Mouse (Mus musculus) bone marrow, adult 2 months (tissue): ENCODE data around the gene Eif3i. TPM values are rescaled to one million over a fixed set of nuclear protein-coding genes. Genes with fewer than 3 reads are reported as not detected.

ENCODE experiments used
- H3K27ac ChIP-seq: fragments of 200-500 bp; 2 replicates; pipeline ENCODE4 v1.5.1; 2012; ENCODE audit warnings: low read depth, mild to moderate bottlenecking, control low read depth, inconsistent platforms, low read length; ENCODE audit not compliant: control insufficient read depth, poor library complexity, insufficient read depth
- H3K4me1 ChIP-seq: fragments of 200-500 bp; 2 replicates; pipeline ENCODE4 v1.6.1; 2011; ENCODE audit warnings: low read length; ENCODE audit not compliant: control insufficient read depth, insufficient read depth
- H3K4me3 ChIP-seq: fragments of 200-500 bp; replicated peaks from 2 replicates; pipeline ENCODE3; 2011; ENCODE audit warnings: mild to moderate bottlenecking, low read depth, low read length, control low read depth; ENCODE audit not compliant: control insufficient read depth
- CTCF ChIP-seq: fragments of 200-500 bp; IDR thresholded peaks from 2 replicates; pipeline ENCODE4 v1.5.1; 2011; ENCODE audit warnings: low read length, control low read depth; ENCODE audit not compliant: control insufficient read depth, insufficient read depth
- POLR2A ChIP-seq: fragments of 200-500 bp; IDR thresholded peaks from 2 replicates; pipeline ENCODE4 v1.6.1; 2011; ENCODE audit warnings: low read depth, mild to moderate bottlenecking, control low read depth, low read length, borderline replicate concordance; ENCODE audit not compliant: control insufficient read depth
- whole genome bisulfite sequencing: fragments of 180-500 bp; shearing (Covaris S2); methylation state at CpG from one replicate; pipeline ENCODE4 v1.1.7; 2018; 5-methylcytosine and 5-hydroxymethylcytosine counted together
- polyA plus RNA-seq: library from polyadenylated mRNA; stranded (reverse); fragments of >200 nt; gene quantifications from 2 replicates; pipeline ENCODE4 v1.2.4, GENCODE M21; 2011; ENCODE audit warnings: low replicate concordance; ENCODE audit not compliant: missing spikeins, insufficient read depth, insufficient read length

Eif3i gene
- polyA plus RNA-seq, 1 experiment = 123 TPM

DNA sequence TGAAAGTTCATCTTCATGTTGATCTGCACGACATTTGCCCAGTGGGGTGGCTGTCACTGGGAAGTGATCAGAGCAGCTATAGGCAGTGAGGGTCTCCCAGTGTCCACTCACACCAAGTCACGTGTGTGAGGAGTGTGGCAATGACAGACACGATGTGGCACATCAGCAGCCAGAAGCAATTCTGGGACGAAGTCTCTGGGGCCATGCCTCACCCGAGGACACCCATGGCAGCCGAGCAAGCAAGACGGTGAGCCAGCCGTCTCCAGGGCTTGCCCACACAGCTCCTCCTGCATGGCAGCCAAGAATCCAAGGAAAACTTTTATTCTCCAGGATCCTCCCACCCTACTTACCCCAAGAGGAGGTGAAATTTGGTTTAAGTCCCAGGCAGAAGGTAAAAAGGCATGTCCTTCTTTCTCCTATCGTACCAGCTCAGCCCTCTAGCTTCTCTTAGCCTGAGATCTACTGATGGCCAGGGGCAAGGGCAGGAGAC lies 15.4 kb upstream of the Eif3i start:
- no peak overlapping the region for H3K4me3 ChIP-seq
- no peak overlapping the region for H3K27ac ChIP-seq
- H3K4me1 ChIP-seq = peaks cover 1% of the 10 kb centered on the region; the same call in 1 of the 2 replicates
- TF ChIP-seq CTCF (no peak), POLR2A (no peak)
- 88% methylated on average over 9 of the region's 9 CpGs for WGBS

DNA sequence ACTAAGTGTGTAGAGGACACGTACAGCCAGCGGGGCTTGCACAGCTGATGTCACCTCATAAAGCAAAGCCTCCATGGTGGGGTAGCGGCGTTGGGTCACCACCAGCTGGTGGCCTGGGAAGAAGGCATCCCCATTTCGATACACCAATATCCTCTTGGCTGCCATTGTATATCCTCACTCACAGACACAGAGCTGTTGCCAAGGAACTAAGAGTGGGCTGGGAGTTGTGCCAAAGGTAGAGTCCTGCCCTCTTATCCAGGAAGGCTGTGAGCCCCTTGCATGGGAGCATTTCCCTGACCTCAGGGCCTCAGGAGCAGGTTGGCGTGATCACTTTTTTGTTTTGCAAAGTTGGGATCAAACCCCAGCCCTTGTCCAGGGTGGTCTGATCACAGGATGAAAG lies 13.6 kb upstream of the Eif3i start, which contains the start of gene Dcdc2b:
TSS of gene Dcdc2b (minus strand) at position 165 of the 400 bp plus-strand sequence.
- Histone ChIP-seq H3K4me1 (no peaks in the 10 kb centered on the region), H3K4me3 (no peak within 1 kb of the TSS), H3K27ac (no peak within 1 kb of the TSS)
- TF ChIP-seq CTCF (no peak), POLR2A (no peak)
- 85% methylated on average over 6 of the region's 6 CpGs for WGBS

DNA sequence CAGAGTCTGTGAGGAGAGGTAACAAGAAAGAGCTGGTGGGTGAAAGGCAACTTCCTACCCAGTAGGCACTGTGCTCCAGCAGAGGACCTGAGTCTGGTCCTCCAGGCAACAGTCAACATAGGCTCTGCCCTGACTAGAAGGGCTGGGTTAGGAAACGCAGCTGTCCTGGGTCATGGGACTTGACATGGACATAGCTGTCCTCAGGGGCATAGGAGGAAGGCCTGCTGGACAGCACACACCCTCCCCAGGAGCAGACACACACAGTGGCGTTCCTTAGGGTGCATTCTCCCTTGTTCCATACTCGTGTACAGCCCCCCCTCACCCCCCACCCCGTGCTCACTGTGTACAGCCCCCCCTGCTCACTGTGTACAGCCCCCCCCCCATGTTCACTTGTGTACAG lies 10.0 kb upstream of the Eif3i start:
- no peak overlapping the region for H3K27ac ChIP-seq
- TF ChIP-seq CTCF = no peak
- TF ChIP-seq POLR2A = no peak
- H3K4me1 ChIP-seq = no peaks in the 10 kb centered on the region
- H3K4me3 ChIP-seq = no peak overlapping the region
- 72% methylated on average over 4 of the region's 4 CpGs for WGBS

DNA sequence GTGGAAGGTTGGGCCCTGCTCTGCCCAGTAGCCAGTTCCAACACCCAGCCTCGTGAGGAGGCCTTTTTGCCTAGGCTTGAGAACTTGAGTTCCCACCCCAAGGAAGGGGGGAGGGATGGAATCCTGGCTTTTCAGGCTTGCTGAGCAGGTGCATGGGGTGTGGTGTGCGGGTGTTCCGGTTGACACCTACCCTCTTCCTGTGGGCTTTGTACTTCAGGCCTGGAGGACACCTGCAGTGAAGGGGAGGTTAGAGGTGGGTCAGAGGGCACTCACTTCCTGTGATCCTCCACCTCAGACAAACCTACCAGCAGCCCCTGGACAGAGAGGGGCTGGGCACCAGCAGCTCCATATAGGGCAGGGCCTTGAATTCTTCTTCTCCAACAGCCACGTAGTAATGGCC lies 9.6 kb upstream of the Eif3i start:
- WGBS = 87% methylated on average over 4 of the region's 4 CpGs
- H3K4me3 ChIP-seq = no peak overlapping the region
- no peaks in the 10 kb centered on the region for H3K4me1 ChIP-seq
- no peak for TF ChIP-seq CTCF
- TF ChIP-seq POLR2A = no peak
- no peak overlapping the region for H3K27ac ChIP-seq

DNA sequence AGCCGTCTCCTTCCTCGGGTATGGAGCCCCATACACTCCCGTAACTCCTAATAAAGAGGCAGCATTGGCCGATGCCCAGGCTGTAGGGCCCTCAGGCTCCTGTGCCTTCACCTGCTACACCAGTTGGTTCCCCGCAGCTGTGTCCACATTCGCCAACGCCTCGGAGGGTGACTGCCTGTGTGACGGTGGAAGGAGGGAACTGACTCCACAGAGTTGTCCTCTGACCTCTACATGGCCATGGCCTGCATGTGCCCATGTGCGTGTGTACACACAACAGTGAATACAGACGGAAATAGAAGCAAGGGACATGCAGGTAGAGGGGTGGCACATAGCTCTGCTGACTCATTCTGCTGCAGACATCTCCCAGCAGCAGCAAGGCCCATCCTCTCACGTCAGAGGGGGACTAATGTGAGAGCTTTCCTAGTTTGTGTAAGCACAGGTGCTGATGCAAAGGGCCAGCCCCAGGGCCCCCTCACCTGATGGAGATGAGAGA lies 8.7 kb upstream of the Eif3i start:
- Histone ChIP-seq H3K27ac (no peak overlapping the region; the same call in 1 of the 2 replicates), H3K4me3 (no peak overlapping the region), H3K4me1 (no peaks in the 10 kb centered on the region)
- 74% methylated on average over 12 of the region's 12 CpGs for WGBS
- no peak for TF ChIP-seq POLR2A
- no peak for TF ChIP-seq CTCF

DNA sequence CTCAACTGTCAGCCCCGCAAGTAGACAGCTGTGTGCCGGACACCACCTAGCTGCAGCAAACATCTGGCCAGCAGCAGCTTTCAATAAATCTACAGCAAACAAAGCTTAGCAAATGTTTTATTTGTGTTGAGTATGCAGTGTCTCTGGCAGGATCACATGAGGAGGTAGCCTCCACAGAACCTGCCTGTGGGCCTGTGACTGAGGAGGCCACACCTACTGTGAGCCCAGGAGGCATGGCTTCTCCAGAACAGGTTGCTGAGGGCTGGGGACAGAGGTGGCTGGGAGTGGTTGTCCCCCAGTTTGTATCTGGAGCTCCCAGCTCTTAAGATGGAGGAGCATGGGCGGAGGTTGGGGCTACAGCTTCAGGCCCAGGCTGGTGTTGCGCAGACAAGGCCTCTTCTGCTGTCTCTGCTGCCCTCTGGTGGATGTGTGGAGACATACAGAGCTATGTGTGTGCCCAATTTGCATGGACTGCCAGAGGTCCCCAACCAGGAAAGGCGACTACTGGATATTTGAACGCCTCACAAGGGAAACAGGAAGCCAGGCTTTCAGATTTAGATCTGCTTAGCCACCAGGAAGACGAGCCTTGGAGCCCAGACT lies 8.1 kb upstream of the Eif3i start:
- 36% methylated on average over 7 of the region's 7 CpGs for WGBS
- no peak overlapping the region for H3K27ac ChIP-seq
- no peaks in the 10 kb centered on the region for H3K4me1 ChIP-seq
- TF ChIP-seq POLR2A = no peak
- peak; percentile 98 for TF ChIP-seq CTCF
- no peak overlapping the region for H3K4me3 ChIP-seq

DNA sequence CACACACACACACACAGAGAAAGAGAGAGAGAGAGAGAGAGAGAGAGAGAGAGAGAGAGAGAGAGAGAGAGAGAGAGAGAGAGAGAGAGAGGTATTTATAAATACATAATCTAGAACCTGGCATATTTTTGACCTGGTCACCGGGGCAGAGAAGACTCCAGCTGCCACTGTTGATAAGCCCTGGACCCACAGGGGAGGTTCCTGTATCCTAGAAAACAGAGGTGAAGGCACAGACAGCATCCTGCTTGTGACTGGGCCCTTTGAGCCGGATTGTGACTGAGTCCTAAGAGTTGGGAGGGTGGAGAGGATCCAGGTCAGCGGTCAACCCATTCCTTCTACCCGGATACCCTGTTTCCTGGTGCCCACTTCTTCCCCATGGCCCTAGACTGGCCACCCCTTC lies 11.6 kb downstream of the Eif3i start:
- 43% methylated on average over 4 of the region's 4 CpGs for WGBS
- H3K4me3 ChIP-seq = no peak overlapping the region
- TF ChIP-seq CTCF = no peak
- no peak for TF ChIP-seq POLR2A
- H3K4me1 ChIP-seq = peaks cover 2% of the 10 kb centered on the region; the same call in 1 of the 2 replicates
- H3K27ac ChIP-seq = peak overlapping the region; percentile 5; the same call in 1 of the 2 replicates

DNA sequence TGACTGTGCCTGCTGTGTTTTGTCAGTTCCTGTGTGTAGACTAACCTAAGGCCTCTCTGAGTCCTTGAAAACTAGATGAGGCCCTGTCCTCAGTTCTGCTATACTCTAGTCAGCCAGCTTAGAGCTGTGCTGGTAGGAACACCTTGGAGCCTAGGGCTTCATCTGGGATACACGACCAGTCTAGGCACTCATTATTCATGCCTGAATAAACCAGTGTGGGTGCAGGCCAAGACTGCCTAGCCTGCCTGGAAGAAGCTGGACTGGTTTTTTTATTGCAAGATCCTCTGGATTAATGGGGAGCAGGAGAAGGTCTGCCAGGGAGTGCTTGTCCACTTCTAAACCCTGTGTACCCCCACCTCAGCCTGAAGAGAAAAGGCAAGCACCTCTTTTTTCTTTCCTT lies 13.5 kb downstream of the Eif3i start:
- WGBS = 76% methylated on average over 1 of the region's 1 CpGs
- Histone ChIP-seq H3K4me3 (no peak overlapping the region), H3K27ac (no peak overlapping the region), H3K4me1 (peaks cover 2% of the 10 kb centered on the region; the same call in 1 of the 2 replicates)
- no peak for TF ChIP-seq CTCF
- TF ChIP-seq POLR2A = no peak
